ENCODE assay signal across 8 mouse cellular contexts in genomic region chr12:16588396-16589042, GRCm38 (mm10). TPM values are rescaled to one million over a fixed set of nuclear protein-coding genes. Genes with fewer than 3 reads are reported as not detected.
DNase-seq lines count a peak whose midpoint lies in the region; ATAC-seq lines count a peak whose summit lies in the region.

No protein-coding gene starts in this region.

- no peak overlapping the region for H3K27ac ChIP-seq in heart, embryonic 11.5 days (ENCODE audit: low read depth, low read length)

- H3K36me3 ChIP-seq in heart, embryonic 11.5 days (ENCODE audit: control insufficient read depth, insufficient read depth, low read length): no peaks in the 10 kb centered on the region

- peak overlapping the region; percentile 96 for H3K4me2 ChIP-seq in heart, embryonic 11.5 days

- ATAC-seq in heart, embryonic 11.5 days (replicated peaks; ENCODE audit: insufficient number of reproducible peaks, low FRiP score, low TSS enrichment): no peak

- DNase-seq in kidney, adult 9 months: peak; percentile 54
- no peak for DNase-seq in kidney, adult 18-20 months
- DNase-seq in c-Kit-positive CD71-positive TER-119-positive erythroid progenitor cells, embryonic 14.5 days (ENCODE audit: low spot score): peak; percentile 40
- DNase-seq in kidney, postnatal 36 days: peak; percentile 47 to 58
- peak; percentile 74 for DNase-seq in lung, postnatal 36 days
- DNase-seq in embryo, embryonic 10 days (ENCODE audit: low spot score): no peak
- DNase-seq in retina, postnatal 1 day: no peak

- H3K27me3 ChIP-seq in heart, embryonic 11.5 days (ENCODE audit: control insufficient read depth, insufficient read depth, low read length): no peaks in the 10 kb centered on the region

- 13% methylated on average over 7 of the region's 7 CpGs for WGBS in heart, embryonic 11.5 days (ENCODE audit: insufficient replicate concordance)

- peak overlapping the region; percentile 88 for H3K9ac ChIP-seq in heart, embryonic 11.5 days (ENCODE audit: low read depth, low read length)

- peaks cover 35% of the 10 kb centered on the region for H3K4me1 ChIP-seq in heart, embryonic 11.5 days (ENCODE audit: control insufficient read depth, insufficient read depth, low read length)

- H3K4me3 ChIP-seq in heart, embryonic 11.5 days (ENCODE audit: low read depth, low read length): peak overlapping the region; percentile 80

- H3K9me3 ChIP-seq in heart, embryonic 11.5 days (replicated peaks; ENCODE audit: control insufficient read depth, low read length): no peaks in the 10 kb centered on the region

RNA-seq across cellular contexts. Expression of gene Lpin1, which starts 22.2 kb away (rescaled TPM):
- 3.8 and 5.7 TPM in 2 replicates for polyA plus RNA-seq in heart, embryonic 11.5 days (2014; fragmentation: Nextera tagmentation; extraction: Ambion mirVana)

Comparison
In these comparisons a context has a peak if more than half of its experiments do, and no peak if none do; other contexts are left out.
1. DNase-seq: peak in kidney, adult 9 months (single experiment), c-Kit-positive CD71-positive TER-119-positive erythroid progenitor cells, embryonic 14.5 days (single experiment), kidney, postnatal 36 days (2 of 2) and lung, postnatal 36 days (single experiment); none in kidney, adult 18-20 months (single experiment), embryo, embryonic 10 days (single experiment) and retina, postnatal 1 day (single experiment).